Mouse (Mus musculus) left cerebral cortex, adult 11 months (tissue): ENCODE results near the gene Zfx.
A peak's percentile ranks its signal among the peaks of the same experiment; 100 is the strongest.

Experiments
- DNase-seq: peaks from one replicate; pipeline ENCODE4 v3.0.0; 2022; ENCODE audit warnings: low spot score

Zfx gene

DNA sequence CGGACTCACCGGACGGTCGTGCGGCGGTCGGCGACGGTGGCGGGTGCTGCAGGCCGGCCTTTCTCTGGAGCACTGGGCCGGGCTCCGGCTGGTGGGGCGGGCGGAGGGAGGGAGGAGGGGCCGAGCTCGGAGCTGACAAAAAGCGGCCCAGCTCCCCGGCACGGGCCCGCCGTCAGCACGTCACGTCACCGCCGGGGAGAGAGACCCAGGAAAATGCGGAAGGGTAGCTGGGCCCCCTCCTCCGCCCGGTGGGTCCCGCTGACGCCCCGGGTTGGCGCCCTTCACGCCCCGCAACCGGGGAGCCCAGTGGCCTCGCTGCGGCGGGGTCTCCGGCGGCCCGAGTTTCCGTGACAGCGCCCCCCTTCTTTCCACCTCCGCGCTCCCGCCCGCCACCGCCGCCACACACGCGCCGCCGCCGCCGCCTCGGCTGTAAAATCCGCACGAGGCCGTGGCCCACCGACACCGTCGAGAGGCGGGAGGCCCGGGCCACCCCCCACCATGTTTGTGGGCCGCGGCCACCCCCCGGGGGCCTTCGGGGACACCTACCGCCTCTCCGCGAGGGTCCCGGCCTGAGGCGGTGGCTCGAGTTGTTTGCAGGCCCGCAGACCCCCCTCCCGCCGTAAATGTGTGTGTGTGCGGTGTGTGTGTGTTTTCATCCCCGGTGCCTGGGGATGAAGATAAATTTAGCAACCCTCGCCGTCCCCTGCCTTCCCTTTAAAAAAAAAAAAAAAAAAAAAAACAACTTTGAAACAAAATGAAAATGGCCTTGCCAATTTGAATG lies at the start of gene Zfx:
Gene Zfx, minus strand, starts transcription at position 644 of the 781 bp plus-strand sequence.
- DNase-seq, result peak; percentile 15

GRCm38 (mm10) chrX:94169348-94169747 lies 45.8 kb upstream of the Zfx start:
- DNase-seq, result no peak

- no peak for DNase-seq
These were observed 28.8 kb upstream of the Zfx start for GRCm38 (mm10) chrX:94152251-94152830.

GRCm38 (mm10) chrX:94150471-94150870 lies 27.0 kb upstream of the Zfx start:
- no peak for DNase-seq

DNA sequence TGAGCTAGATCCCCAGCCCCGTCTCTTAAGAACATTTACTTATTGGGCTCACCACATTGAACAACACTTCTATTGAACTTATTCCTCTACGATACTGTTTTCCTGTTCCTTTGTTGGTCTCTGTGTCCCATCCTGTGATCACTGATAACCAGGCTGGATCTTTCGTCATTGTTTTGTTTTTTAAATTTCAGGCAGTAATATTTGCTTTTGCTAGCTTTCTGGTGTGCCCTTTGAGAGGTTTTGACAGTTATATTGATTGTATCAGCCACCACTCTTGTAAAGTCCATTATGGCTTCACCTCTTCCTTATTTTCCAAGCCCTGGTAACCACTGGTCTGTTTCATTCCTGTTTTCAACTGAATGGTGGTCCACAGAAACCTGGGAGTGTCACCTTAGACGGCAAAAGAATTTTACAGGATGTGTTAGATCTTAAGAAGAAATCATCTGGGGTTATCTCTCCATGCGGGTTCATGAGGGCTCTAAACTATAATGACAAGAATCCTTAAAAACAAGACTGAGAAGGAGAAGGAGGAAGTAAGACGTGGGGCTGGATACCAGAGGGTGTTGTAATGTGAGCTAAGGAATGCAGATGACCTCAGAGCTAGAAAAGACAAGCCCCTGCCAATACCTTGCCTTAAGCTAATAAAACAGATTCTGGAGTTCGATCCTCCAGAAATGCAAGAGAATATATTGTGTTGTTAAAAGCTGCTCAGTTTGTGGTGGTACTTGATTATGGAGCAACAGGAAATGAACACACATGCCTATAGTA lies 18.7 kb upstream of the Zfx start:
- no peak for DNase-seq

DNA sequence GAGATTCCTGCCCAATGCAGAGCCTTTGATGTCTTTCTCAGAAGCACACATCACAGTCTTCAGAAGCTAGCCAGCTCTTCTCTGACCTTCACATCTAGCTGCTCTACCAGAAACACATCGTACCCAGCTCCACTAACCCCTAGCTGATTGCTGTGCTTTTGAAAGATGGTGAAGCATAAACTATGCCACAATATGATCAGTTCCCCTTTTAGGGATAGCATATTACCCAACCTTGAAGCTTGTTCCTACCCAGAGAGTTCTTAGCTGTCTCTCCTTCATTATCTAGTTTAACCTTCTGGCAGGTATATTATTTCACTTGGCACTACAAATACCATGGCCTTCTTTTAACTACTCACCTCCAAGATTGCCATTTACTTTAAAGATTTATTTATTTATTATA lies 16.6 kb upstream of the Zfx start:
- no peak for DNase-seq

- no peak for DNase-seq
These were observed 14.8 kb upstream of the Zfx start for GRCm38 (mm10) chrX:94138256-94138655.

- no peak for DNase-seq
These were observed 11.6 kb upstream of the Zfx start for GRCm38 (mm10) chrX:94135084-94135483.

GRCm38 (mm10) chrX:94133551-94133950 lies 10.0 kb upstream of the Zfx start:
- no peak for DNase-seq

- no peak for DNase-seq
These were observed 8.7 kb upstream of the Zfx start for GRCm38 (mm10) chrX:94132239-94132638.

DNA sequence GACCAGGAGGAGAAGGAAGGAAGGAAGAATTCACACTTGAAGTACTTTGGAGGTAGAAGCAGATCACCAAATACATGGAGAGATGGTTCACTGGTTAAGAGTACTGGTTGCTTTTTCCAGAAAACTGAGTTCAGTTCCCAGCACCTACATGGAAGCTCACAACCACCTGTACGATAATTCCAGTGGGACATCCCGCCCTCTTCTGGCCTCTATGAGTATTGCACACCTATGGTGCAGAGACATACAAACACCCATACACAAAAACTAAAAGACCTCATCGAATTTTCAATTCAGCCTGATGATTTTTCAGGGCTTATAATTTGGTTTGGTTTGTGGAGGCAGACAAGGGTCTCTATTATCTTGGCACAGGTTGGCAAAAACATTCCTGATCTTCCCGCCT lies 6.2 kb upstream of the Zfx start:
- DNase-seq, result no peak

DNA sequence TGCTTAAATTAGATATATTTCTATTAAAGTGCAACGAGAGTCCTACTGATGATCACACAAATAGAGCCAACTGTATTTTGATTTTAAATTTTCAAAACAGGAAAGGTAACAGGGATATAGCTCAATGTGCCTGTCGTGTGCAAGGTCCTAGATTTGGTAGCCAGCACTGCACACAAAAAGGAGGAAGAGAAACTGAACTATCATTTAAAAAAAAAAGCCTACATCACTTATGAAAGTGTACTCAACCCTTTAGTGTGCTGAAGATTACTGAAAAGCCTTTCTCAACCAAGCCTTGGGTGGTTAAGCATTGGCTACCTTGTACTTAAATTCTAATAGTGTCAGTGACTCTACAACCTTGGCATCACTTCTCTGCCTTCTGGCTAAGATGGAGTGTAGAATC lies 2.4 kb upstream of the Zfx start:
- DNase-seq, result no peak

- no peak for DNase-seq
These were observed 818 bp downstream of the Zfx start for GRCm38 (mm10) chrX:94122709-94123058.

DNA sequence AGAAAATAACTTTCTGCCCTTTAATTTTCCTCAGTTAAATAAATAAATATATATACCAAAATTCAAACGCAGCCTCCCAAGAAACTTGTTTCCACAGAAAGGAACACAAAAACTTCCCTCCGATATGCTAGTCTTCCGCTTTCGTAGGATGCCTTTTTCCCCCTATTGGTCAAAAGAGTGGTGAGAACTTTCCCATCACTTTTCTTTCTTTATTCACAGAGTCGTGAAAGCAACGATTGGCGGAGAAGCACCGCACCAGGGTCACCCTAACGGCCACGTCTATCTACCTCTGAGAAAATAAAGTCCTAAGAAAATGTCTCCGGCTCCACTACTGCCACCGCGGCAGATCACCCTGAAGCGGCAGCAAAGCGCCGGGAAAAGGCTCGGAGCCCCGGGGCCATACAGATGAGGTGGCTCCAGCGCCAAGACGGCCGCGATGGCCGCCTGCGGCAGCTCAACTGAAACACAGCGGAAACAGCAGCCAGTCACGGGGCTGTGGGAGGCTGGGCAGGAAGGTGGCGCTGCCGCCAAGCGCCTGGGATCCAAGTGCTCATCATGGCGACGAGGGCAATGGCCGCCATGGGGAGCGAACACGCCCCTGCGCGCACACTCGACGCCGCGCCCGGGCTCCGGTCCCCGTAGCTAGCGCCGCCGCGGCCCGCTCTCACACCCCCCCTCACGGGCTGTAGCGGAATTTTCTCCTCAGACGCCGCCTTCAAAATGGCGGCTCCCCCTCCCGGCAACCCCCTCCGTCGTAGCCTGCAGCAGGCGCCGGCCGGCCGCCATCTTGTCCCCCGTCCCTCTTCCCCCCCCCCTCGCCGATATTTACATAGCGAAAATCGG lies 1.4 kb downstream of the Zfx start:
- peak; percentile 73 for DNase-seq

DNA sequence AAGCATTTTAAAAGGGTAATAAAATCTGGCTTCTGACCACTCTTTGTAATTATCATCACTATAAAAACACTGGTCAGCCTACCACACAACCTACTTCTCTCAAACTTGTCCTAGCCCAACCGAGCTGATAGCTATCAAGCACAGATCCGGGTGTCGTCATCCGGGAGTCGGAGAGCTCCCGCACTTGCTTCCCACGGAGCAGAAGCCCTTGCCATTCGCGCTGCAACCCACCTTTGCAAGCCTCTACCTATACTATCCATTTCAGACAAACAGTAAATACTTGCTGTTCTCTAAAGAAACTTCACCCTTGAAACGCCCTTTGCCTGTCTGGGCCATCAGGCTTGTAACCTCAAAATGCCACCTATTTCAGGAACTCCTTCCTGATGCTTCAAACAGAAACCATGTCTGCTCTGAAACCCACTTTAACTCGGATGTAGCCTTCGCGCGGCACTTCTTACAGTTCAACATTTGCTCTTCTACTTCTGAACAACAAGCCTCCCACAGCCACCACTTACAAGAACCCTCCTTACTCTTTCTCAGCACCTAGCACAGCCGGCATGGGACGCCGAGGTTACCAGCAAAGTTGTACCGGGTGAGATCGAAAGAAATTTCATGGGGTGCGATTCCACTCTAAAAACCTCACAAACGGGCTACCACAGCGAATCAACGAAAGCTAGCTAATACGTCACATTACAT lies 2.2 kb downstream of the Zfx start:
- no peak for DNase-seq

DNA sequence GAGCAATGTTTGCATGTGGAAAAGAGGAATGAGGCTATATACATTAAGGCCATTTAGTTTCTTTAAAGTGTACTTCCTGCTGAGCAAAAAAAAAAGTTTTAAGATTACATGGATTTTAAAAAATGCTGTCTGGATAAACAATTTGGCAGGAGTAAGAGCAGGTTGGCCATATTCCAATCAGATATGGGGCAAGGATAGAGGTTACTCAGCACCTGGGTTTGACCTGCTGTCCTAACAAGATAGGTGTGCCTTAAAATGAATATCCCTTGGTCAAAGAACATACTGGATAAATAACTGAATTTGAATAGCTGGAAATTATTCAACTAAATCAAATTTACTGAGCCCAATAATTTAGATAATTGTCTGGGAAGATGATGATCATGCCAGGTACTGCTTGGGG lies 5.2 kb downstream of the Zfx start:
- no peak for DNase-seq

DNA sequence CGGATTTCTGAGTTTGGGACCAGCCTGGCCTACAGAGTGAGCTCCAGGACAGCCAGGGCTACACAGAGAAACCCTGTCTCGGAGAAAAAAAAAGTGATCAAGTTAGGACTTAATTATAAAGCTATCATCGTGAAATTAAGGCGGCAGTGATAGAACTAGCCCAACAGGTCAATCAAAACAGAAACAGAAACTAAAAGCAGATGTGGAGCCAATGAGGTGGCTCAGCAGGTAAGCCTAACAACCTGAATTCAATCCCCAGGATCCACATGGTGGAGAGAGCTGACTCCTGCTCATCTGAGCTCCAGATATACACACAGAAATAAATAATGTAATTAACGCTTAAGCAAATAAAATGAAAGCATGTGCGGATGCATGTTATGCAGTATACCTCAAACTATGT lies 7.6 kb downstream of the Zfx start:
- DNase-seq, result no peak

GRCm38 (mm10) chrX:94105964-94106363 lies 17.5 kb downstream of the Zfx start:
- no peak for DNase-seq

DNA sequence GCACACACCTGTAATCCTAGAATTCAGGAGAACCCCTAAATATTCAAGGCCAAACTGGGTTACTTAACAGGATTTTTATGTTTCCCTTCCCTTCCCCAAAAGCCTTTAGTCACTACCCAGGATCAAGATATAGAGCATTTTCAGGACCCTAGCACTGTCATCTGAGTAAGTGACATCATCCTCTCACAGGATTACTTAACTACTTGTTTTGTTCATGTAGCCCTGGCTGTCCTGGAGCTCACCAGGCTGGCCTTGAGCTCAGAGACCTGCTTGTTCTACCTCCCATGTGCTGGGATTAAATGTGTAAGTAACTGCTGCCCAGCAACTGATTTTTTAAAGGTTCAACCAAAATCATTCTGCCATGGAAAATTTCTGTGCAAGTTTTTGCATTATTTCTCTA lies 20.6 kb downstream of the Zfx start:
- DNase-seq, result no peak

DNA sequence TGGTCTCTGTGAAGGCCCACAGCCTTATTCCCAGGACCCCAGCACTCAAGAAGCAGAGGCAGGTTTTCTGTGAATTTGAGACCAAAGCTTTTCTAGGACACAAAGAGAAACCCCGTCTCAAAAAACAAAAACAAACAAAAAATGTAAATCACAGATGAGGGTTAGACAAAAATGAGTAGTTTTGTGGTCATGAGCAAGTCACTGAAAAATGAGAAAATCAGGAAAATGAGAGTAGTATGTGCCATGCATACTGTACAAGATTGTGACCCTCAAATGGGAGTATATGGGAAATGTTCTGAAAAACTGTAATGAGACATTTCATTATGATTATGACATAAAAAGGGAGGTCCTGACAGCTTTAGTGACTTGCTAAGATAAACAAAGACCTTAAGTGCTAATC lies 22.9 kb downstream of the Zfx start:
- DNase-seq, result no peak

- DNase-seq, result no peak
These were observed 32.5 kb downstream of the Zfx start for GRCm38 (mm10) chrX:94091001-94091400.

GRCm38 (mm10) chrX:94061246-94061645 lies 62.3 kb downstream of the Zfx start:
- peak; percentile 26 for DNase-seq
